Mouse (Mus musculus) hindbrain, postnatal 0 days (tissue): ENCODE measurements around the gene Rdh8. TPM values are rescaled to one million over a fixed set of nuclear protein-coding genes. Genes with fewer than 3 reads are reported as not detected.

Experiments
- ATAC-seq: fragments of 200-750 bp; cut with Nextera tagmentation; 2 replicates; pipeline ENCODE4 v1.8.0; 2017; ENCODE audit warnings: mild to moderate bottlenecking, moderate TSS enrichment, moderate library complexity
- DNase-seq: peaks from one replicate; pipeline ENCODE4 v3.0.0-alpha.2; 2015; ENCODE audit warnings: low spot score
- H3K27ac ChIP-seq: fragments of 300-500 bp; sonication (generic); 2 replicates; pipeline ENCODE4 v1.5.1; 2014; ENCODE audit warnings: mild to moderate bottlenecking
- H3K27me3 ChIP-seq: fragments of 300-500 bp; sonication (generic); 2 replicates; pipeline ENCODE4 v1.6.1; 2014; ENCODE audit warnings: low read length, mixed read lengths; ENCODE audit not compliant: insufficient read depth
- H3K36me3 ChIP-seq: fragments of 300-500 bp; sonication (generic); 2 replicates; pipeline ENCODE4 v1.6.1; 2014; ENCODE audit warnings: low read length, mixed read lengths; ENCODE audit not compliant: insufficient read depth
- H3K4me1 ChIP-seq: fragments of 300-500 bp; sonication (generic); 2 replicates; pipeline ENCODE4 v1.6.1; 2014; ENCODE audit warnings: antibody characterized with exemption, low read length, mixed read lengths; ENCODE audit not compliant: insufficient read depth
- H3K4me2 ChIP-seq: fragments of 300-500 bp; sonication (generic); 2 replicates; pipeline ENCODE4 v1.6.1; 2014; ENCODE audit warnings: low read depth, mild to moderate bottlenecking, low read length, moderate library complexity, mixed read lengths
- H3K4me3 ChIP-seq: fragments of 300-500 bp; sonication (generic); 2 replicates; pipeline ENCODE4 v1.5.1; 2014; ENCODE audit warnings: low read length
- H3K9ac ChIP-seq: fragments of 300-500 bp; sonication (generic); replicated peaks from 2 replicates; pipeline ENCODE4 v1.6.1; 2014; ENCODE audit warnings: mild to moderate bottlenecking, low read length, moderate library complexity, mixed read lengths
- H3K9me3 ChIP-seq: fragments of 300-500 bp; sonication (generic); 2 replicates; pipeline ENCODE4 v1.6.1; 2016; ENCODE audit warnings: low read length, mixed read lengths
- CTCF ChIP-seq: IDR thresholded peaks from 2 replicates; pipeline ENCODE4 v1.5.1; 2016; ENCODE audit warnings: antibody characterized with exemption, control low read depth, low read depth
- WGBS: fragments of 180-500 bp; shearing (Covaris S2); extraction: QIAGEN DNeasy Blood & Tissue Kit; methylation state at CpG from one replicate; pipeline ENCODE4 v1.1.7; 2014; 5-methylcytosine and 5-hydroxymethylcytosine counted together
- polyA plus RNA-seq: library from polyadenylated mRNA; unstranded; fragments of >200 nt; fragmentation: Nextera tagmentation; extraction: Ambion mirVana; gene quantifications from 2 replicates; pipeline ENCODE4 v1.2.1, GENCODE M21; 2015
- total RNA-seq: library from RNA; depleted of rRNA; stranded (reverse); fragments of >200 nt; gene quantifications from 2 replicates; pipeline ENCODE4 v1.2.3, GENCODE M21; 2014

The Rdh8 gene
- total and polyA plus RNA-seq, 2 experiments from 2014 or later: not detected

GRCm38 (mm10) chr9:20814521-20815272 lies 3.6 kb upstream of the Rdh8 start, which contains the start of gene Col5a3:
Gene Col5a3, minus strand, starts transcription at chr9:20815067.
- ATAC-seq: peak; percentile 41

GRCm38 (mm10) chr9:20820001-20820400 lies 1.7 kb downstream of the Rdh8 start:
- TF ChIP-seq CTCF: no peak
- 62% methylated on average over 5 of the region's 5 CpGs for WGBS
- Histone ChIP-seq H3K4me3 (no peak overlapping the region), H3K9me3 (no peaks in the 10 kb centered on the region), H3K4me1 (no peaks in the 10 kb centered on the region), H3K36me3 (no peaks in the 10 kb centered on the region), H3K4me2 (no peak overlapping the region), H3K27ac (no peak overlapping the region), H3K27me3 (no peaks in the 10 kb centered on the region), H3K9ac (no peak overlapping the region)
- ATAC-seq (no peak), DNase-seq (no peak)

More at GRCm38 (mm10) chr9:20814521-20815272, 3.6 kb upstream of the Rdh8 start, which contains the start of gene Col5a3:
- WGBS: 5% methylated on average over 29 of the region's 29 CpGs
- H3K4me1 ChIP-seq: peaks cover 3% of the 10 kb centered on the region; the same call in 1 of the 2 replicates
- H3K4me2 ChIP-seq: peak within 1 kb of the TSS; percentile 49
- no peaks in the 10 kb centered on the region for H3K9me3 ChIP-seq
- no peak for TF ChIP-seq CTCF
- DNase-seq: peak; percentile 8
- H3K4me3 ChIP-seq: 0 out of 2 replicates have a peak within 1 kb of the TSS, but pooled peaks have one; percentile 15
- no peaks in the 10 kb centered on the region for H3K36me3 ChIP-seq
- H3K27ac ChIP-seq: no peak within 1 kb of the TSS
- no peak within 1 kb of the TSS for H3K9ac ChIP-seq
- H3K27me3 ChIP-seq: no peaks in the 10 kb centered on the region

GRCm38 (mm10) chr9:20822821-20823220 lies 4.5 kb downstream of the Rdh8 start:
- TF ChIP-seq CTCF: no peak
- Histone ChIP-seq H3K9ac (no peak overlapping the region), H3K27ac (no peak overlapping the region), H3K36me3 (no peaks in the 10 kb centered on the region), H3K9me3 (no peaks in the 10 kb centered on the region), H3K4me2 (no peak overlapping the region), H3K4me1 (no peaks in the 10 kb centered on the region), H3K4me3 (no peak overlapping the region), H3K27me3 (no peaks in the 10 kb centered on the region)
- WGBS: 77% methylated on average over 3 of the region's 3 CpGs
- DNase-seq (no peak), ATAC-seq (no peak)

GRCm38 (mm10) chr9:20825781-20826180 lies 7.5 kb downstream of the Rdh8 start:
- no peak overlapping the region for H3K27ac ChIP-seq
- 0 out of 2 replicates have a peak, but pooled peaks cover 2% of the 10 kb centered on the region for H3K4me1 ChIP-seq
- no peak overlapping the region for H3K9ac ChIP-seq
- WGBS: 64% methylated on average over 5 of the region's 5 CpGs
- TF ChIP-seq CTCF: no peak
- no peaks in the 10 kb centered on the region for H3K9me3 ChIP-seq
- H3K4me3 ChIP-seq: no peak overlapping the region
- H3K4me2 ChIP-seq: no peak overlapping the region
- no peaks in the 10 kb centered on the region for H3K27me3 ChIP-seq
- DNase-seq (no peak), ATAC-seq (no peak)
- no peaks in the 10 kb centered on the region for H3K36me3 ChIP-seq

GRCm38 (mm10) chr9:20828127-20828526 lies 9.8 kb downstream of the Rdh8 start:
- H3K4me3 ChIP-seq: no peak overlapping the region
- TF ChIP-seq CTCF: no peak
- H3K4me2 ChIP-seq: no peak overlapping the region
- no peaks in the 10 kb centered on the region for H3K27me3 ChIP-seq
- H3K36me3 ChIP-seq: no peaks in the 10 kb centered on the region
- ATAC-seq: no peak
- DNase-seq: no peak
- 100% methylated on average over 1 of the region's 1 CpGs for WGBS
- H3K9ac ChIP-seq: no peak overlapping the region
- H3K9me3 ChIP-seq: no peaks in the 10 kb centered on the region
- 0 out of 2 replicates have a peak, but pooled peaks cover 3% of the 10 kb centered on the region for H3K4me1 ChIP-seq
- H3K27ac ChIP-seq: no peak overlapping the region

- Histone ChIP-seq H3K27ac (0 out of 2 replicates have a peak overlapping the region, but pooled peaks have one; percentile 27), H3K4me2 (peak overlapping the region; percentile 38), H3K36me3 (no peaks in the 10 kb centered on the region), H3K9ac (no peak overlapping the region), H3K27me3 (no peaks in the 10 kb centered on the region), H3K4me1 (0 out of 2 replicates have a peak, but pooled peaks cover 3% of the 10 kb centered on the region), H3K9me3 (no peaks in the 10 kb centered on the region), H3K4me3 (no peak overlapping the region)
- TF ChIP-seq CTCF: peak; percentile 99
- 15% methylated on average over 19 of the region's 19 CpGs for WGBS
- ATAC-seq (peak; percentile 93), DNase-seq (peak; percentile 96)
Measured at GRCm38 (mm10) chr9:20830901-20831643, 12.8 kb downstream of the Rdh8 start.
